Mouse (Mus musculus) olfactory bulb, adult 2 months (tissue): ENCODE measurements around the gene Mad2l2. TPM values are rescaled to one million over a fixed set of nuclear protein-coding genes. Genes with fewer than 3 reads are reported as not detected.

Experiments used
- H3K27ac ChIP-seq: fragments of 200-500 bp; 2 replicates; pipeline ENCODE4 v1.5.1; 2012; ENCODE audit warnings: low read depth, low read length; ENCODE audit not compliant: insufficient read depth
- H3K4me1 ChIP-seq: fragments of 200-500 bp; 2 replicates; pipeline ENCODE4 v1.6.1; 2012; ENCODE audit warnings: low read length; ENCODE audit not compliant: control insufficient read depth, insufficient read depth
- H3K4me3 ChIP-seq: fragments of 200-500 bp; 2 replicates; pipeline ENCODE4 v1.5.1; 2012; ENCODE audit warnings: mild to moderate bottlenecking, low read depth, low read length, moderate library complexity; ENCODE audit not compliant: insufficient read depth
- CTCF ChIP-seq: fragments of 200-500 bp; IDR thresholded peaks from 2 replicates; pipeline ENCODE4 v1.5.1; 2012; ENCODE audit warnings: low read depth, mild to moderate bottlenecking, low read length, moderate library complexity; ENCODE audit not compliant: insufficient read depth
- POLR2A ChIP-seq: fragments of 200-500 bp; IDR thresholded peaks from 2 replicates; pipeline ENCODE4 v1.6.1; 2012; ENCODE audit warnings: mild to moderate bottlenecking, low read depth, low read length, moderate library complexity; ENCODE audit not compliant: insufficient read depth
- WGBS: fragments of 180-500 bp; shearing (Covaris S2); methylation state at CpG from one replicate; pipeline ENCODE4 v1.1.7; 2018; 5-methylcytosine and 5-hydroxymethylcytosine counted together
- polyA plus RNA-seq: library from polyadenylated mRNA; stranded (reverse); fragments of >200 nt; gene quantifications from 2 replicates; pipeline ENCODE4 v1.2.4, GENCODE M21; 2012; ENCODE audit warnings: low replicate concordance; ENCODE audit not compliant: missing spikeins, insufficient read depth, insufficient read length

Gene Mad2l2
- polyA plus RNA-seq = not detected in 2 replicates

- Histone ChIP-seq H3K4me1 (peaks cover 10% of the 10 kb centered on the region), H3K27ac (no peak within 1 kb of the TSS), H3K4me3 (peak within 1 kb of the TSS; percentile 79)
- WGBS = 9% methylated on average over 18 of the region's 18 CpGs
- TF ChIP-seq CTCF (no peak), POLR2A (no peak)
Observed at GRCm38 (mm10) chr4:148130133-148130532, at the start of gene Mad2l2. Gene Mad2l2, plus strand, starts transcription at chr4:148130384.

GRCm38 (mm10) chr4:148080597-148080973 lies 49.6 kb upstream of the Mad2l2 start:
- no peak overlapping the region for H3K27ac ChIP-seq
- TF ChIP-seq POLR2A (no peak), CTCF (no peak)
- no peaks in the 10 kb centered on the region; the same call in 1 of the 2 replicates for H3K4me1 ChIP-seq
- H3K4me3 ChIP-seq = no peak overlapping the region
- WGBS = 97% methylated on average over 1 of the region's 1 CpGs

GRCm38 (mm10) chr4:148081201-148081600 lies 49.0 kb upstream of the Mad2l2 start:
- Histone ChIP-seq H3K4me1 (no peaks in the 10 kb centered on the region; the same call in 1 of the 2 replicates), H3K4me3 (no peak overlapping the region), H3K27ac (no peak overlapping the region)
- TF ChIP-seq POLR2A (no peak), CTCF (no peak)
- WGBS = 94% methylated on average over 10 of the region's 10 CpGs

- H3K4me1 ChIP-seq = peaks cover 4% of the 10 kb centered on the region
- H3K4me3 ChIP-seq = no peak overlapping the region
- H3K27ac ChIP-seq = no peak overlapping the region
- 60% methylated on average over 12 of the region's 12 CpGs for WGBS
- TF ChIP-seq CTCF (no peak; the same call in 1 of the 2 replicates), POLR2A (no peak)
Observed at GRCm38 (mm10) chr4:148082257-148083044, 47.7 kb upstream of the Mad2l2 start.

GRCm38 (mm10) chr4:148083176-148083899 lies 46.8 kb upstream of the Mad2l2 start:
- no peak overlapping the region for H3K27ac ChIP-seq
- TF ChIP-seq CTCF = no peak
- TF ChIP-seq POLR2A = no peak
- WGBS = 67% methylated on average over 21 of the region's 21 CpGs
- H3K4me3 ChIP-seq = no peak overlapping the region
- peaks cover 11% of the 10 kb centered on the region for H3K4me1 ChIP-seq

GRCm38 (mm10) chr4:148084261-148084714 lies 45.9 kb upstream of the Mad2l2 start:
- WGBS = 42% methylated on average over 8 of the region's 8 CpGs
- H3K4me1 ChIP-seq = peaks cover 11% of the 10 kb centered on the region
- TF ChIP-seq CTCF (no peak), POLR2A (no peak)
- no peak overlapping the region for H3K4me3 ChIP-seq
- H3K27ac ChIP-seq = no peak overlapping the region

- TF ChIP-seq POLR2A (no peak), CTCF (no peak)
- 77% methylated on average over 10 of the region's 10 CpGs for WGBS
Observed at GRCm38 (mm10) chr4:148085131-148085906, 44.9 kb upstream of the Mad2l2 start.

GRCm38 (mm10) chr4:148085907-148086305 lies 44.3 kb upstream of the Mad2l2 start:
- no peak overlapping the region for H3K27ac ChIP-seq
- TF ChIP-seq CTCF = no peak
- no peak for TF ChIP-seq POLR2A
- H3K4me1 ChIP-seq = peaks cover 11% of the 10 kb centered on the region
- WGBS = 93% methylated on average over 3 of the region's 3 CpGs
- no peak overlapping the region for H3K4me3 ChIP-seq

More at GRCm38 (mm10) chr4:148085131-148085906, 44.9 kb upstream of the Mad2l2 start:
- no peak overlapping the region for H3K27ac ChIP-seq
- H3K4me3 ChIP-seq = no peak overlapping the region
- peaks cover 11% of the 10 kb centered on the region for H3K4me1 ChIP-seq
